Mouse (Mus musculus) forebrain, embryonic 14.5 days (tissue): Measurements from ENCODE around the gene Lif. TPM values are rescaled to one million over a fixed set of nuclear protein-coding genes. Genes with fewer than 3 reads are reported as not detected.

Experiments used
- ATAC-seq: fragments of 200-750 bp; cut with Nextera tagmentation; 2 replicates; pipeline ENCODE4 v1.8.0; 2017; ENCODE audit warnings: mild to moderate bottlenecking, moderate library complexity
- DNase-seq: peaks from one replicate; pipeline ENCODE4 v3.0.0-alpha.2; 2015; ENCODE audit warnings: low spot score
- H3K27ac ChIP-seq: fragments of 300-500 bp; sonication (generic); 2 replicates; pipeline ENCODE4 v1.5.1; 2014; ENCODE audit warnings: low read depth, mild to moderate bottlenecking, control low read depth, low read length, moderate library complexity
- H3K27me3 ChIP-seq: fragments of 300-500 bp; sonication (generic); replicated peaks from 2 replicates; pipeline ENCODE4 v1.6.1; 2014; ENCODE audit warnings: low read length, control low read depth, mixed read lengths; ENCODE audit not compliant: control insufficient read depth, insufficient read depth
- H3K36me3 ChIP-seq: fragments of 300-500 bp; sonication (generic); 2 replicates; pipeline ENCODE4 v1.6.1; 2014; ENCODE audit warnings: low read length, control low read depth; ENCODE audit not compliant: control insufficient read depth, insufficient read depth
- H3K4me1 ChIP-seq: fragments of 300-500 bp; sonication (generic); 2 replicates; pipeline ENCODE4 v1.6.1; 2014; ENCODE audit warnings: antibody characterized with exemption, low read length, control low read depth; ENCODE audit not compliant: control insufficient read depth, insufficient read depth
- H3K4me2 ChIP-seq: fragments of 300-500 bp; sonication (generic); 2 replicates; pipeline ENCODE4 v1.6.1; 2014; ENCODE audit warnings: mild to moderate bottlenecking, control low read depth, low read length
- H3K4me3 ChIP-seq: fragments of 300-500 bp; sonication (generic); 2 replicates; pipeline ENCODE4 v1.5.1; 2014; ENCODE audit warnings: low read depth, low read length, control low read depth
- H3K9ac ChIP-seq: fragments of 300-500 bp; sonication (generic); 2 replicates; pipeline ENCODE4 v1.6.1; 2014; ENCODE audit warnings: mild to moderate bottlenecking, low read length, control low read depth, moderate library complexity
- H3K9me3 ChIP-seq: fragments of 300-500 bp; sonication (generic); replicated peaks from 2 replicates; pipeline ENCODE4 v1.6.1; 2016; ENCODE audit warnings: low read length, control low read depth, mixed read lengths; ENCODE audit not compliant: control insufficient read depth
- WGBS: fragments of 180-500 bp; shearing (Covaris S2); extraction: QIAGEN DNeasy Blood & Tissue Kit; methylation state at CpG from one replicate; pipeline ENCODE4 v1.1.7; 2014; 5-methylcytosine and 5-hydroxymethylcytosine counted together
- polyA plus RNA-seq: library from polyadenylated mRNA; unstranded; fragments of >200 nt; fragmentation: Nextera tagmentation; extraction: Ambion mirVana; gene quantifications from 2 replicates; pipeline ENCODE4 v1.2.1, GENCODE M21; 2014

Lif gene
- polyA plus RNA-seq, 1 experiment from 2014 or later, result not detected

DNA sequence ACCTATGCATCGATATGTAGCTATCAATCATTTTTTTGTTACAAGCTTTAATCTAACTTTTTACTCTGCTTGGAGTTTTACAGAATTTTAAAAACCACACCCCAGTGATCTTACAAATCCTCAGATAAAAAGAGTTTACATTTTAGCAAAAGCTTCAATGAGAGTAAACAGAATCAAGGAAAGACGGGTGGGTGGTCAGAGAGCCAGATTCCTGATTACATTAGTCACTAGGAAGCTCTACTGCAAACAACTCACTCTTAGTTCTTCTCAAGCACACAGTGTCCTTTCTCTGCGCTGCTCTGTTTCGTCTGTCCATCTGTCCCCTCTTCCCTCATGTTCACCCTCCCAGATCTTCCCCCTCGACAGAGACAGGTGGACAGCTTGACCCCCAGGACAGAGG is 59.9 kb downstream of the Lif start:
- no peaks in the 10 kb centered on the region for H3K4me1 ChIP-seq
- 78% methylated on average over 5 of the region's 5 CpGs for WGBS
- H3K4me2 ChIP-seq, result no peak overlapping the region
- H3K27me3 ChIP-seq, result no peaks in the 10 kb centered on the region
- no peak overlapping the region for H3K9ac ChIP-seq
- no peaks in the 10 kb centered on the region for H3K9me3 ChIP-seq
- H3K27ac ChIP-seq, result no peak overlapping the region
- no peak overlapping the region for H3K4me3 ChIP-seq
- no peaks in the 10 kb centered on the region for H3K36me3 ChIP-seq
- DNase-seq, result no peak
- no peak for ATAC-seq

DNA sequence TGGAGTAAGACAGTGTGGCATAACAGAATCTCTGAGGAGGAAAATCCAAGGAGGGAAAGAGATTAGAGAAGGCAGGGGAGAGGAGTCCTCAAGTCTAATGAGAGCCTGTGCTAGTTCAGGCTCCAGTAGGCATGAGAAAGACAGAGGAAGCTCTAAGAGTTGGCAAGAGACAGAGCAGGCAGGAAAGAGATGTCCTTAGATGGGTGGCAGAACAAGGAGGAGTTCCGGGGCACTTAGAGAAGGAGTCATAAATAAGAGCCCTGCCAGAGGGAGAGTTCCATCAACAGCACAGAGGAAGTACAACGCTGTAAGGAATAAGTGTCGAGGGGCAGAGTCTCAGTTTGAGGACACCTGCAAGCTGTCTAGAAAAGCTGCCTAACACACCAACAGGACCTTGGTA is 60.7 kb downstream of the Lif start:
- Histone ChIP-seq H3K4me2 (no peak overlapping the region), H3K4me3 (no peak overlapping the region), H3K27me3 (no peaks in the 10 kb centered on the region), H3K9ac (no peak overlapping the region), H3K27ac (no peak overlapping the region), H3K36me3 (no peaks in the 10 kb centered on the region), H3K4me1 (no peaks in the 10 kb centered on the region), H3K9me3 (no peaks in the 10 kb centered on the region)
- WGBS, result 91% methylated on average over 3 of the region's 3 CpGs
- ATAC-seq (no peak), DNase-seq (no peak)

DNA sequence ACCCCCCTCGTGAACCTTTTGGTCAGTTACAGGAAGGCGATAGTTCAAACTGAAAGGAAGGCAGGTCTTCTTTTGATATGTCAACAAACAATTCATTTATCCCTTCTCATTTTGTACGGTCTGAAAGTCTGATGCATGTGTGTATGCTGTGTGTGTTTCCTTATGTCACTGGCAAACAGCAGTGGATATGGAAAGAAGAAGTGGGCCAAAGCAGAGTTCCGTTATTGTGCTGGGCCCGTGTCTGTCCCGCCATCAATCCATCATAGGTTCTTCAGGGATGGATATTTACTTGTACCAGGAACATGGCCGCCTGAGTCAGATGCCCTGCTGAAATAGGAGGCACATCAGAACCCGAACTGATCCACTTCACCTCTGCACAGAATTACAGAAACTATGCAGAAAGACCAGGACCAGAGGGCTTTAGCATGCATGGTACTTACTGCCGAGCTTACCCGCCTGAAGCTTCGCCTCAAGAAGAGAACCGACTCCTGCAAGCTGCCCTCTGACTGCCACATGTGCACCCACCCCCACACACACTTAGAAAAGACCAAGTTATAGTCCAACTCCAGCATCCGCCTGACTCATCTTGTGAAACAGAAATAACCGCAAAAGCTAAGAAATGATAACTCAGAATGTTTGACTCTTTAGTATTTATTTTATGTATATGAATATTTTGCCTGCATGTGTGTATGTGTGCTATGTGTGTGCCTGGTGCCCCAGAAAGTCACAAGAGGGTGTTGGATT is 62.0 kb downstream of the Lif start:
- Histone ChIP-seq H3K9ac (no peak overlapping the region), H3K9me3 (no peaks in the 10 kb centered on the region), H3K4me3 (no peak overlapping the region), H3K4me1 (no peaks in the 10 kb centered on the region), H3K4me2 (no peak overlapping the region), H3K27ac (no peak overlapping the region), H3K27me3 (no peaks in the 10 kb centered on the region), H3K36me3 (no peaks in the 10 kb centered on the region)
- WGBS, result 90% methylated on average over 14 of the region's 14 CpGs
- DNase-seq, result no peak
- ATAC-seq, result no peak

DNA sequence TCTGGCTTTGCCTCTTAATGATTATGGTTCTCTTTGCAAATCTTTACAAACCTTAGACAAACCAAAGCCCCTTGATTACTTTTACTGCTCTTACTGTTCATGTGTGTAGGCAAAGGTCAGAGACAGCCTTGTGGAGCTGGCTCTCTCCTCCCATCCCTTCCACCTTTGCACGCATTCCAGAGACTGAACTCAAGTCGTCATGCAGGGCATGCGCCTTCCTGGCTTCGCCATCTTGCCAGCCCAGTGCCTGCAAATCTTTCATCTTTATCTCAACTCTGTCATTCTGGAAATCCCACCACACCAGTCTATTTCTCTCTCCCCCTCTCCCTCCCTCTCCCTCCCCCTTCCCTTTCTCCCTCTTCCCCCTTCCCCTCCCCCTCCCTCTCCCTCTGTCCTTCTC is 63.5 kb downstream of the Lif start:
- ATAC-seq, result no peak
- Histone ChIP-seq H3K4me3 (no peak overlapping the region), H3K27ac (no peak overlapping the region), H3K4me1 (no peaks in the 10 kb centered on the region), H3K36me3 (no peaks in the 10 kb centered on the region), H3K9ac (no peak overlapping the region), H3K4me2 (no peak overlapping the region), H3K9me3 (no peaks in the 10 kb centered on the region), H3K27me3 (no peaks in the 10 kb centered on the region)
- DNase-seq, result no peak
- WGBS, result 55% methylated on average over 4 of the region's 4 CpGs

Other genes with a start within 250 kb of the Lif start
- not detected in 2 replicates for gene Sec14l4, start 226.1 kb upstream of the Lif start, polyA plus RNA-seq
- gene Sec14l3, start 192.7 kb upstream of the Lif start, polyA plus RNA-seq, result 0.52 and 1.1 TPM in 2 replicates
- gene Mtfp1, start 162.1 kb upstream of the Lif start, polyA plus RNA-seq, result 6.7 and 7.8 TPM in 2 replicates
- gene Sec14l2, start 134.1 kb upstream of the Lif start, polyA plus RNA-seq, result 1.1 and 1.4 TPM in 2 replicates
- gene Rnf215, start 122.4 kb upstream of the Lif start, polyA plus RNA-seq, result 44.3 and 45.5 TPM in 2 replicates
- 2.4 and 2.9 TPM in 2 replicates for gene Ccdc157, start 97.3 kb upstream of the Lif start, polyA plus RNA-seq
- 51.5 and 59.3 TPM in 2 replicates for gene Sf3a1, start 97.2 kb upstream of the Lif start, polyA plus RNA-seq
- gene Tbc1d10a, start 70.8 kb upstream of the Lif start, polyA plus RNA-seq, result 13.3 and 18.3 TPM in 2 replicates
- gene Castor1, start 39.3 kb upstream of the Lif start, polyA plus RNA-seq, result 1.6 and 1.8 TPM in 2 replicates
- 0.14 TPM in 1 of 2 replicates, not detected in the other for gene Osm, start 21.1 kb upstream of the Lif start, polyA plus RNA-seq
- 0.09 and 0.11 TPM in 2 replicates for gene Hormad2, start 183.5 kb downstream of the Lif start, polyA plus RNA-seq